Mouse (Mus musculus) heart, embryonic 12.5 days (tissue): ENCODE measurements around the gene Dtnbp1. TPM values are rescaled to one million over a fixed set of nuclear protein-coding genes. Genes with fewer than 3 reads are reported as not detected.

Source experiments
- ATAC-seq: fragments of 200-750 bp; cut with Nextera tagmentation; 2 replicates; pipeline ENCODE4 v1.8.0; 2017; ENCODE audit warnings: moderate TSS enrichment, moderate library complexity; ENCODE audit not compliant: insufficient number of reproducible peaks, low FRiP score
- H3K27ac ChIP-seq: fragments of 300-500 bp; sonication (generic); 2 replicates; pipeline ENCODE4 v1.5.1; 2016; ENCODE audit warnings: mild to moderate bottlenecking, moderate library complexity; ENCODE audit not compliant: poor library complexity, severe bottlenecking
- H3K27me3 ChIP-seq: fragments of 300-500 bp; sonication (generic); replicated peaks from 2 replicates; pipeline ENCODE4 v1.6.1; 2016; ENCODE audit warnings: mild to moderate bottlenecking, moderate library complexity
- H3K36me3 ChIP-seq: fragments of 300-500 bp; sonication (generic); 2 replicates; pipeline ENCODE4 v1.6.1; 2016; ENCODE audit warnings: mild to moderate bottlenecking, moderate library complexity
- H3K4me1 ChIP-seq: fragments of 300-500 bp; sonication (generic); replicated peaks from 2 replicates; pipeline ENCODE4 v1.6.1; 2016; ENCODE audit warnings: mild to moderate bottlenecking
- H3K4me2 ChIP-seq: fragments of 300-500 bp; sonication (generic); 2 replicates; pipeline ENCODE4 v1.6.1; 2016; ENCODE audit warnings: mild to moderate bottlenecking, moderate library complexity
- H3K4me3 ChIP-seq: fragments of 300-500 bp; sonication (generic); 2 replicates; pipeline ENCODE4 v1.5.1; 2016; ENCODE audit warnings: mild to moderate bottlenecking
- H3K9ac ChIP-seq: fragments of 300-500 bp; sonication (generic); 2 replicates; pipeline ENCODE4 v1.6.1; 2016; ENCODE audit warnings: mild to moderate bottlenecking, moderate library complexity
- H3K9me3 ChIP-seq: fragments of 300-500 bp; sonication (generic); replicated peaks from 2 replicates; pipeline ENCODE4 v1.6.1; 2016; ENCODE audit warnings: mild to moderate bottlenecking, moderate library complexity
- WGBS: fragments of 180-500 bp; shearing (Covaris S2); methylation state at CpG from one replicate; pipeline ENCODE4 v1.1.7; 2016; 5-methylcytosine and 5-hydroxymethylcytosine counted together
- polyA plus RNA-seq: library from polyadenylated mRNA; unstranded; fragments of >200 nt; fragmentation: Nextera tagmentation; extraction: Ambion mirVana; gene quantifications from 2 replicates; pipeline ENCODE4 v1.2.1, GENCODE M21; 2016

The Dtnbp1 gene
- polyA plus RNA-seq, 1 experiment from 2014 or later, result 72.3 TPM

- H3K4me2 ChIP-seq, result no peak overlapping the region
- ATAC-seq, result no peak
Measured at GRCm38 (mm10) chr13:44979433-44979832, 22.5 kb downstream of the Dtnbp1 start.

GRCm38 (mm10) chr13:44977483-44978141 is 24.3 kb downstream of the Dtnbp1 start:
- Histone ChIP-seq H3K27me3 (no peaks in the 10 kb centered on the region), H3K9ac (no peak overlapping the region), H3K4me3 (no peak overlapping the region), H3K9me3 (no peaks in the 10 kb centered on the region), H3K4me2 (no peak overlapping the region), H3K36me3 (peaks cover 22% of the 10 kb centered on the region), H3K4me1 (0 out of 2 replicates have a peak, but pooled peaks cover 3% of the 10 kb centered on the region), H3K27ac (no peak overlapping the region)
- no peak for ATAC-seq
- WGBS, result 86% methylated on average over 2 of the region's 2 CpGs

More at GRCm38 (mm10) chr13:44979433-44979832, 22.5 kb downstream of the Dtnbp1 start:
- H3K4me3 ChIP-seq, result no peak overlapping the region
- H3K9me3 ChIP-seq, result no peaks in the 10 kb centered on the region
- H3K4me1 ChIP-seq, result 0 out of 2 replicates have a peak, but pooled peaks cover 3% of the 10 kb centered on the region
- H3K27me3 ChIP-seq, result no peaks in the 10 kb centered on the region
- H3K36me3 ChIP-seq, result peaks cover 22% of the 10 kb centered on the region
- H3K9ac ChIP-seq, result no peak overlapping the region
- H3K27ac ChIP-seq, result no peak overlapping the region
- WGBS, result 92% methylated on average over 7 of the region's 7 CpGs

GRCm38 (mm10) chr13:44977059-44977458 is 24.9 kb downstream of the Dtnbp1 start:
- 72% methylated on average over 2 of the region's 2 CpGs for WGBS
- Histone ChIP-seq H3K4me1 (0 out of 2 replicates have a peak, but pooled peaks cover 3% of the 10 kb centered on the region), H3K4me2 (no peak overlapping the region), H3K27ac (no peak overlapping the region), H3K36me3 (peaks cover 22% of the 10 kb centered on the region; the same call in 1 of the 2 replicates), H3K27me3 (no peaks in the 10 kb centered on the region), H3K4me3 (no peak overlapping the region), H3K9ac (no peak overlapping the region), H3K9me3 (no peaks in the 10 kb centered on the region)
- ATAC-seq, result no peak

DNA sequence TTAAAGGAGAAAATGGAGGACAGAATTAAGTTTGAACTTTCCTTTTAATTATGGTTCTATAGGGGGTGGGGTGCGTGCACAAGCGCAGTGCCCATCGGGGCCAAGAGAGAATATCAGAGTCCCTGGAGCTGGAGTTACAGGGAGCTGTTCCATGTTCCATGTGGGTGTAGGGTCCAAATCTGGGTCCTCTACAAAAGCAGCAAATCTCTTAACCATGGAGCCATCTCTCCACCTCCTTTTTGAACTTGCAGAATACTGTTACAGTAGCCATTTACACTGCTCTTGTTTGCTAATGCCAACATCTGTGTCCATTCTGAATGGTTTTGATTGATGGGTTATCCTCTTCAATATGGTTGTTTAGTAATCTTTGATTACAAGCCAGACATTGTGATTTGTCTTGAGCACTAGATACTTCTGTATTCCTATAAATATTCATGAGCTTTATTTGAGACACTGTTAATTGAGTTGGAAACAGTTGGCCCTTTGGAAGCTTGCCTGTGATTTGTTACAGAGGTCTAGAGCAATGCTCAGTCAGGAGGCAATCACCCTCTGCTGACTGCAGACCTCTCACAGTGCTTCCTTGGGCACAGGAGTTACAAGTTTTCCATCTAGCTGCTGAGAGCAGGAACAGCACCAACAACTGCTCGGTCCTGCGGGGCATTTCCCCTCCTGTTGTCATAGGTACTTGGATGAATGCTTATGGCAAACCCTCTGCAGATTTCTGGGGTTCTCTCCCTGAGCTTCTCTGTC is 41.2 kb downstream of the Dtnbp1 start:
- H3K27ac ChIP-seq, result no peak overlapping the region
- H3K27me3 ChIP-seq, result no peaks in the 10 kb centered on the region
- 0 out of 2 replicates have a peak, but pooled peaks cover 4% of the 10 kb centered on the region for H3K9me3 ChIP-seq
- no peak overlapping the region for H3K4me2 ChIP-seq
- no peak overlapping the region for H3K4me3 ChIP-seq
- peaks cover 21% of the 10 kb centered on the region for H3K36me3 ChIP-seq
- no peak overlapping the region for H3K9ac ChIP-seq
- no peak for ATAC-seq
- peaks cover 10% of the 10 kb centered on the region for H3K4me1 ChIP-seq
- 83% methylated on average over 5 of the region's 5 CpGs for WGBS

GRCm38 (mm10) chr13:44957049-44957448 is 44.9 kb downstream of the Dtnbp1 start:
- Histone ChIP-seq H3K36me3 (peaks cover 14% of the 10 kb centered on the region), H3K27ac (no peak overlapping the region), H3K9ac (no peak overlapping the region), H3K4me2 (no peak overlapping the region), H3K4me1 (peaks cover 18% of the 10 kb centered on the region), H3K4me3 (no peak overlapping the region), H3K27me3 (no peaks in the 10 kb centered on the region), H3K9me3 (0 out of 2 replicates have a peak, but pooled peaks cover 4% of the 10 kb centered on the region)
- no peak for ATAC-seq
- WGBS, result 88% methylated on average over 8 of the region's 8 CpGs

DNA sequence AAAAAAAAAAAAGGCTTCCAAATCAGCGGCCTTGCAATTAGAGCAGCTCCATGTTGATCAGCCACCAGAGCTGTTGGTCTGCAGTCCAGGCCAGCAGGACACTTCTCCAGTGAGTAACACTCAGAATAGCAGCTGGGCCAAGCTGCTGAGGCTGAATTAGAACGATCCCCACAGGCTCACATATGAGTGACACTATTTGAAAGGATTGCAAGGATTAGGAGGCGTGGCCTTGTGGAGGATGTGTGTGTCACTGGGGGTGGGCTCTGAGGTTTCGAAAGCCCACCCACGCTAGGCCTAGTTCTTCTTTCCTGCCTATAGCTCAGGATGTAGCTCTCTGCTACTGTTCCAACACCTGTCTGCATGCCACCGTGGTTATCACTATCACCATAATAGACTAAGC is 46.2 kb downstream of the Dtnbp1 start:
- ATAC-seq, result no peak
- H3K4me2 ChIP-seq, result no peak overlapping the region
- H3K27ac ChIP-seq, result no peak overlapping the region
- no peak overlapping the region for H3K4me3 ChIP-seq
- 0 out of 2 replicates have a peak, but pooled peaks cover 4% of the 10 kb centered on the region for H3K9me3 ChIP-seq
- H3K9ac ChIP-seq, result no peak overlapping the region
- 93% methylated on average over 6 of the region's 6 CpGs for WGBS
- peaks cover 18% of the 10 kb centered on the region for H3K4me1 ChIP-seq
- H3K27me3 ChIP-seq, result no peaks in the 10 kb centered on the region
- peaks cover 14% of the 10 kb centered on the region for H3K36me3 ChIP-seq

- H3K36me3 ChIP-seq, result peaks cover 14% of the 10 kb centered on the region
- no peak for ATAC-seq
- no peak overlapping the region for H3K9ac ChIP-seq
- no peak overlapping the region for H3K4me3 ChIP-seq
- H3K4me1 ChIP-seq, result peaks cover 20% of the 10 kb centered on the region
- WGBS, result 87% methylated on average over 1 of the region's 1 CpGs
- no peak overlapping the region for H3K4me2 ChIP-seq
- H3K27me3 ChIP-seq, result no peaks in the 10 kb centered on the region
- H3K9me3 ChIP-seq, result 0 out of 2 replicates have a peak, but pooled peaks cover 4% of the 10 kb centered on the region
- H3K27ac ChIP-seq, result no peak overlapping the region
Measured at GRCm38 (mm10) chr13:44954232-44954568, 47.7 kb downstream of the Dtnbp1 start.

- peaks cover 25% of the 10 kb centered on the region for H3K4me1 ChIP-seq
- H3K4me3 ChIP-seq, result no peak overlapping the region
- ATAC-seq, result no peak
- H3K27ac ChIP-seq, result no peak overlapping the region
- H3K4me2 ChIP-seq, result no peak overlapping the region
- no peak overlapping the region for H3K9ac ChIP-seq
- H3K36me3 ChIP-seq, result peaks cover 14% of the 10 kb centered on the region
- no peaks in the 10 kb centered on the region for H3K27me3 ChIP-seq
- H3K9me3 ChIP-seq, result 0 out of 2 replicates have a peak, but pooled peaks cover 4% of the 10 kb centered on the region
- 69% methylated on average over 8 of the region's 8 CpGs for WGBS
Measured at GRCm38 (mm10) chr13:44953546-44954231, 48.3 kb downstream of the Dtnbp1 start.

- Histone ChIP-seq H3K36me3 (peaks cover 14% of the 10 kb centered on the region), H3K27me3 (no peaks in the 10 kb centered on the region), H3K4me3 (no peak overlapping the region), H3K9me3 (0 out of 2 replicates have a peak, but pooled peaks cover 4% of the 10 kb centered on the region), H3K9ac (no peak overlapping the region), H3K4me1 (peaks cover 36% of the 10 kb centered on the region), H3K27ac (peak overlapping the region; percentile 51), H3K4me2 (no peak overlapping the region)
- no peak for ATAC-seq
- WGBS, result 45% methylated on average over 10 of the region's 10 CpGs
Measured at GRCm38 (mm10) chr13:44952393-44953086, 49.4 kb downstream of the Dtnbp1 start.

GRCm38 (mm10) chr13:44948320-44949250 is 53.4 kb downstream of the Dtnbp1 start:
- Histone ChIP-seq H3K4me1 (peaks cover 44% of the 10 kb centered on the region), H3K9ac (no peak overlapping the region), H3K36me3 (peaks cover 5% of the 10 kb centered on the region; the same call in 1 of the 2 replicates), H3K4me3 (no peak overlapping the region), H3K27ac (no peak overlapping the region), H3K9me3 (no peaks in the 10 kb centered on the region), H3K27me3 (no peaks in the 10 kb centered on the region), H3K4me2 (no peak overlapping the region)
- WGBS, result 84% methylated on average over 16 of the region's 16 CpGs
- ATAC-seq, result no peak
